Mouse (Mus musculus) embryonic fibroblast, embryonic 13.5 days (primary cell): ENCODE measurements around the gene Adam12.

ENCODE experiments used
- CTCF ChIP-seq: IDR thresholded peaks from 2 replicates; pipeline ENCODE4 v1.5.1; 2011; ENCODE audit warnings: mild to moderate bottlenecking, control low read depth, low read length, moderate library complexity, borderline replicate concordance; ENCODE audit not compliant: insufficient read depth
- POLR2A ChIP-seq: IDR thresholded peaks from 2 replicates; pipeline ENCODE4 v1.6.1; 2011; ENCODE audit warnings: low read depth, mild to moderate bottlenecking, control low read depth, low read length, moderate library complexity

DNA sequence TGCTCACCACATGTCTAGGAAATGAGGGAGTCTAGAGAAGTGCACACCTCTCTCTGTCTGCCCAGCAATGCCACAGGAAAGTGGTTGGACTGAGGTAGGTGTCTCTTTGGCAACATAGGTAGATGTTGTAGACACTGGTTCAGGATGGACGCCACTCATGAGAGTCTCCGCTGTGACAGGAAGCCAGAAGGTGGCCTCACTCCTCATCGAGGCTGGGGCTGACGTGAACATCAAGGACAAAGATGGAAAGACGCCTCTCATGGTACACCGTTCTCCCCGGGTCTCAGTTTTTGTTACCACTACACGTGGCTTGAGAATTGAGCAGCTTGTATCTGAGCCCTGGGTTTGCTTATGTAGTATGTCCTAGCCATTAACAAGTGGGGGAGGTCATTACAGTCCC, 352.2 kb downstream of the Adam12 start:
- TF ChIP-seq POLR2A (no peak), CTCF (no peak)
